Mouse (Mus musculus): ENCODE measurements at regions not wholly inside any gene's neighbourhood (a gene's known extent, or its start where the extent isn't known, plus 50 kb on each side); places are given as distances from the start of the nearest gene placed in this dataset.

DNA sequence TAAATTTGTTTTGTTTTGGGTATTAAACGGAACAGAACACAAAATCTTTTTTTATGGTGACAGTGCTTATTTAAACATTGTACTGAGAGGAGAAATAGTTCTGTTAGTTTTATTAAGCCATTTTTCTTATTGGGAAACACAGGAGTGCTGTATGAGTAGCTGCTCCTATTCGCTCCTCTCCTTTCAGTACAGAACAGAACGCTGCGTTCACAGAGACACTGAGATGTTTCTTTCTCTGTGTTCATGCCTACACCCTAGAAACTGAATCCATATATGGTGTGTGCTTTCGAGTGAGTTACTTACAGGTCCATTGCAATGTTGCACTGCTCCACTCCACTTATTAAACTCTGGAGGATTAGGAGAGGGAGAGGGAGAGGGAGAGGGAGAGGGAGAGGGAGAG, 634.9 kb upstream of the Adamts5 start:
- no peak for TF ChIP-seq EP300 (IDR thresholded peaks at IDR 0.05; ENCODE audit: low read length)
- TF ChIP-seq RAD21 (IDR thresholded peaks at IDR 0.05; ENCODE audit: low read depth, low read length): no peak
- TF ChIP-seq ZKSCAN1 (IDR thresholded peaks at IDR 0.05; ENCODE audit: borderline replicate concordance, low read depth, low read length): no peak
- no peak for TF ChIP-seq MAFK (IDR thresholded peaks at IDR 0.05; ENCODE audit: insufficient replicate concordance, low read length)
- no peak for TF ChIP-seq HCFC1 (IDR thresholded peaks at IDR 0.05; ENCODE audit: low read depth, low read length)
- TF ChIP-seq POLR2A (IDR thresholded peaks at IDR 0.05; ENCODE audit: low read depth, low read length): no peak

Measured in CH12.LX (cell line).